Mouse (Mus musculus) liver, embryonic 15.5 days (tissue): ENCODE results near the gene Gabrb3. TPM values are rescaled to one million over a fixed set of nuclear protein-coding genes. Genes with fewer than 3 reads are reported as not detected.

Experiments used
- ATAC-seq: fragments of 200-750 bp; cut with Nextera tagmentation; 2 replicates; pipeline ENCODE4 v1.8.0; 2017; ENCODE audit warnings: moderate number of reproducible peaks, mild to moderate bottlenecking, moderate library complexity; ENCODE audit not compliant: insufficient read depth
- H3K27ac ChIP-seq: fragments of 300-500 bp; sonication (generic); replicated peaks from 2 replicates; pipeline ENCODE4 v1.5.1; 2015; ENCODE audit warnings: mild to moderate bottlenecking, inconsistent platforms
- H3K27me3 ChIP-seq: fragments of 300-500 bp; sonication (generic); 2 replicates; pipeline ENCODE4 v1.6.1; 2015; ENCODE audit warnings: mild to moderate bottlenecking, inconsistent platforms
- H3K36me3 ChIP-seq: fragments of 300-500 bp; sonication (generic); replicated peaks from 2 replicates; pipeline ENCODE4 v1.6.1; 2015; ENCODE audit warnings: moderate library complexity, mild to moderate bottlenecking, inconsistent platforms
- H3K4me1 ChIP-seq: fragments of 300-500 bp; sonication (generic); replicated peaks from 2 replicates; pipeline ENCODE4 v1.6.1; 2015; ENCODE audit warnings: inconsistent platforms
- H3K4me2 ChIP-seq: fragments of 300-500 bp; sonication (generic); 2 replicates; pipeline ENCODE4 v1.6.1; 2015; ENCODE audit warnings: moderate library complexity, mild to moderate bottlenecking, inconsistent platforms
- H3K4me3 ChIP-seq: fragments of 300-500 bp; sonication (generic); replicated peaks from 2 replicates; pipeline ENCODE4 v1.5.1; 2015; ENCODE audit warnings: mild to moderate bottlenecking, inconsistent platforms
- H3K9ac ChIP-seq: fragments of 300-500 bp; sonication (generic); 2 replicates; pipeline ENCODE4 v1.6.1; 2015; ENCODE audit warnings: moderate library complexity, mild to moderate bottlenecking, inconsistent platforms
- H3K9me3 ChIP-seq: fragments of 300-500 bp; sonication (generic); replicated peaks from 2 replicates; pipeline ENCODE4 v1.6.1; 2016; ENCODE audit warnings: inconsistent platforms
- WGBS: fragments of 180-500 bp; shearing (Covaris S2); methylation state at CpG from one replicate; pipeline ENCODE4 v1.1.7; 2015; ENCODE audit warnings: mixed read lengths; ENCODE audit not compliant: insufficient replicate concordance; 5-methylcytosine and 5-hydroxymethylcytosine counted together
- polyA plus RNA-seq: library from polyadenylated mRNA; unstranded; fragments of >200 nt; fragmentation: Nextera tagmentation; extraction: Ambion mirVana; gene quantifications from 2 replicates; pipeline ENCODE4 v1.2.1, GENCODE M21; 2015

Gene Gabrb3
- polyA plus RNA-seq, 1 experiment from 2014 or later, result 0.05 TPM

DNA sequence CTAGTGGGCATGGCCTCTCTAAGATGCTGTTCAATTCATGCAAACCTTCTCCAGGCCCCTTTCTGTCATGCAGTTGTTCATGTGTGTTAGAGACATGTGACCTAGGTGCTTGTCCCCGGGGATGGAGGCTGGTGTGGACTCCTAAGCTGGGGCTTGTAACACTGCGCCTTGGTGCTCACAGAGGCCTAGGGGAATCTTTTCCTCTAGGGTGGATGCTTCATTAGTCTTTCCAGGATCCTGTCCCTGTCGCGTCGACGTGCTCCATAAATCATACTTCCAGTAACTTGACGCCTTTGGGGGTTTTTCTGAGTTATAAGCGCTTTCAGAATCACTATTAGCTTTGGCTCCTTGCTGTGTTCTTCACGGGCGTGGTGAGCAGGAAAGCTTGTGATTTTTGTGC lies 113.2 kb downstream of the Gabrb3 start:
- Histone ChIP-seq H3K27me3 (no peaks in the 10 kb centered on the region), H3K9me3 (no peaks in the 10 kb centered on the region), H3K4me3 (no peak overlapping the region), H3K27ac (no peak overlapping the region), H3K36me3 (no peaks in the 10 kb centered on the region), H3K4me1 (no peaks in the 10 kb centered on the region), H3K9ac (no peak overlapping the region), H3K4me2 (no peak overlapping the region)
- ATAC-seq, result no peak
- 73% methylated on average over 10 of the region's 10 CpGs for WGBS

DNA sequence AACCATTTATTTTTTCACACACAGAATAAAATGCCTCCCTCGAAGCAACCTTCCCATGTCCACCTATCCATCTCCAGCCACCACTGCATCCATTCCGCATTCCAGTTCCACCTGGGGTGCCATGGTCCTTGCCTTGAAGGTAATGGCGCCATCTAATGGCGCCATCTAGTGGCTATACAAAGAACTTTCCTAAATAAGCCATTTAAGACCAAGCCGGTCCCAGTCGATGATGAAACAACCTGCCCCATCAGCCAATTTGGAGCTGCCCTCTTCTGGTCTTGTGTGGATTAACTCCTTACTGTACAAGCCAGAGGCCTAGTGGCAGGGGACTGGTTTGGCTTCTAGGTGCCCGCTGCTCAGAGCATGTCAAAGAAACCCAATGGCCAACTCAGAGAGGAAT lies 119.1 kb downstream of the Gabrb3 start:
- H3K9me3 ChIP-seq, result no peaks in the 10 kb centered on the region
- no peaks in the 10 kb centered on the region for H3K27me3 ChIP-seq
- no peak for ATAC-seq
- no peak overlapping the region for H3K27ac ChIP-seq
- H3K4me3 ChIP-seq, result no peak overlapping the region
- no peak overlapping the region for H3K9ac ChIP-seq
- no peaks in the 10 kb centered on the region for H3K36me3 ChIP-seq
- H3K4me1 ChIP-seq, result no peaks in the 10 kb centered on the region
- no peak overlapping the region for H3K4me2 ChIP-seq
- WGBS, result 14% methylated on average over 7 of the region's 7 CpGs

DNA sequence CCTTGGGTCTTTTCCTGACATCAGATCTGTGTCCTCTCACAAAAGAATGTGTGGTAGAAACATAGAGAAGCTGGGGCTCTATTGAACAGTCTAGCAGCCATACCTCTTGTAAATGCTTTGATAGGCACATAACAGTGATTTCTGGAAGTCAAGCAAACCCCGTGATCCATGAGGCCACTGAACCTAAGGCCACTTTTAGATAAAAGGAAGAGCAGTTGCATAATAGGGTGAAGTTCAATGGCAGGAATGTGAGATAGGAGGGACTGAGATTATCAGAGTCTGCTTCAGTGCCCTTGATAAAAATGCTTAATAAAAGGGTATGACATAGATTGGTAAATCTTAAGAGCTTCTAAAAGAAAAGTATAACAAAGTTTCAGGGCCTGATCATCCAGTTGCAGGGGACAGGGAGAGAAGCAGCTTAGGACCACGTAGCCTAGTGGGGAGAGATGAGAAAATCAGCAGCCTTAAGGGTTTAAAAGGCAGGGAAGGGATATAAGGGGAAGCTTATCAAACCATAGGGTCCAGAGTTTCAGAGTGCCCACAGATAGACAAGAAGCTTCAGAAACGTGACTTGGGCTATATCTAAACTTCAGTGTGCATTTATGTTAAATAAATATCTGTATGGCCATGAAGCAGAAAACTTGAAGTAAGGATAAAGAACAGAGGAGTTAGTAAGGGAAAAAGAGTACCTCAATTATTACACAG lies 141.4 kb downstream of the Gabrb3 start:
- H3K36me3 ChIP-seq, result no peaks in the 10 kb centered on the region
- WGBS, result 33% methylated on average over 3 of the region's 3 CpGs
- no peak overlapping the region for H3K27ac ChIP-seq
- no peak overlapping the region for H3K4me3 ChIP-seq
- H3K4me1 ChIP-seq, result no peaks in the 10 kb centered on the region
- no peak overlapping the region for H3K9ac ChIP-seq
- no peak for ATAC-seq
- no peaks in the 10 kb centered on the region for H3K9me3 ChIP-seq
- H3K4me2 ChIP-seq, result no peak overlapping the region
- H3K27me3 ChIP-seq, result no peaks in the 10 kb centered on the region

DNA sequence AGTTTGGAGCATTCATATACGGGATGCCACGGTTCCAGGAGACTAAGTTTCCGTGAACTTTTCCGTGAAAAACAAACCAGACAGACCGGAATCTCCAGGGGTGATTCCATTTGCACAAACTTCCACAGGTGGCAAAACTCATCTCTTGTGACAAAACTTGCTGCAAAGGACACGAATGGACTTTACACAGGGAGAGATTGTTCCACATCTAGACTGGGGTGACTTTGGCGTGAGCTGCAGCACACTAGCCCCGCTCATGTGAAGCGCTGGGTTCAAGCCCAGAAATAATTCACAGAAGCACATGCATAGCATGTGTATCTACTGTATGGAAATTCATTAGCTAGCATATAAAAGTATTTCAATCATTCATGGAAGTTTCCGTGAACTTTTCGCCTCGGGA lies 144.9 kb downstream of the Gabrb3 start:
- 75% methylated on average over 12 of the region's 12 CpGs for WGBS
- Histone ChIP-seq H3K27ac (no peak overlapping the region), H3K27me3 (no peaks in the 10 kb centered on the region), H3K36me3 (no peaks in the 10 kb centered on the region), H3K9ac (no peak overlapping the region), H3K4me1 (no peaks in the 10 kb centered on the region), H3K4me3 (no peak overlapping the region), H3K4me2 (no peak overlapping the region), H3K9me3 (no peaks in the 10 kb centered on the region)
- ATAC-seq, result no peak

DNA sequence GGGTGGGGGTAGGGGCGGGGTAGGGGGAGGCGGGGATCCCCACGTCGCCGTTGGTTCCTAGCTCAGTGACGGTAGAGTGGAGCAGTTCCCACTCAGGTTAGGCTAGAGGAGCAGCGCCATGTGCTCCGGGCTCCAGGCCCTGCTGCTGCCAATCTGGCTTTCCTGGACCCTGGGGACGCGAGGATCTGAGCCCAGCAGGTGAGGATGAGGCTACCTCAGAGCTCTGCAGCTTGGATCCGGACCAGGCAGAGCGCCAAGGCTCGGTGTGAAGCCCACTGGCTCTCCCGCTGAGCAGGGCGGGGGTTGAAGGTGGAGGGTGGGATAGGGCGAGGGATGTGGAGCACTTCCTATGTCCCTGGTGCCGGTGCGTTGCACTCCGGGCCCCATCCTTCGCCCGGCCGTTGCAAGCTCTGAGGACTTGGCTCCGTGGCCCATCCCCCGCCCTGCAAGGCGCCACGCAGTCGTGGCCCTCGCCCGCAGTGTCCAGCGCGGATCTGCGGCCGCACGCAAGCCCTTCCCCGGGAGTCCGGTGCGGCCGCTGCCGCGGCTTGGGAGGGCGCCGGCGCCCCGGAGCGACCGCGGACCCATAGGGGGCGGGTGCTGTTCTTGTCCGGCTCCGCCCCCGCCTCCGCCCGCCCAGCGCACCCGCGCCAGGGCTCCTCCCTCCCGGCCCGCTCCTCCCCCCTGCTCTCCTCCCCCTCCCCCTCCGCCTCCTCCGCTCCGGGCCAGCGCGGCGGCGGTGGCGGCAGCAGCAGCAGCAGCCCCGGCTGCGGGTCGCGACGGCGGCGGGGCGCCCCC lies 171.2 kb downstream of the Gabrb3 start:
- ATAC-seq, result peak; percentile 64
- no peaks in the 10 kb centered on the region for H3K36me3 ChIP-seq
- H3K4me1 ChIP-seq, result peaks cover 6% of the 10 kb centered on the region; the same call in 1 of the 2 replicates
- WGBS, result 2% methylated on average over 54 of the region's 74 CpGs
- no peak overlapping the region for H3K27ac ChIP-seq
- peaks cover 37% of the 10 kb centered on the region for H3K27me3 ChIP-seq
- H3K9ac ChIP-seq, result no peak overlapping the region
- peak overlapping the region; percentile 63 for H3K4me2 ChIP-seq
- no peaks in the 10 kb centered on the region for H3K9me3 ChIP-seq
- peak overlapping the region; percentile 44 for H3K4me3 ChIP-seq

DNA sequence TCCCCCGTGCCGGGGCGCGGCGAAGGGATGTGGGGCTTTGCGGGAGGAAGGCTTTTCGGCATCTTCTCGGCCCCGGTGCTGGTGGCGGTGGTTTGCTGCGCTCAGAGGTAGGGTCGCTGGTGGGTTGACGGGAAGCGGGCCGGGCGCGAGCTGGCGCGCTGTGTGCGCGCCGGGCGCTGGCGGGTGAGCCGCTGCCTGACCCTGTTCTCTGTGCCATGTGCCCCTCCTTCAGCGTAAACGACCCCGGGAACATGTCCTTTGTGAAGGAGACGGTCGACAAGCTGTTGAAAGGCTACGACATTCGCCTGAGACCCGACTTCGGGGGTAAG lies 171.7 kb downstream of the Gabrb3 start:
- ATAC-seq, result no peak
- H3K4me3 ChIP-seq, result peak overlapping the region; percentile 44
- H3K9ac ChIP-seq, result no peak overlapping the region

DNA sequence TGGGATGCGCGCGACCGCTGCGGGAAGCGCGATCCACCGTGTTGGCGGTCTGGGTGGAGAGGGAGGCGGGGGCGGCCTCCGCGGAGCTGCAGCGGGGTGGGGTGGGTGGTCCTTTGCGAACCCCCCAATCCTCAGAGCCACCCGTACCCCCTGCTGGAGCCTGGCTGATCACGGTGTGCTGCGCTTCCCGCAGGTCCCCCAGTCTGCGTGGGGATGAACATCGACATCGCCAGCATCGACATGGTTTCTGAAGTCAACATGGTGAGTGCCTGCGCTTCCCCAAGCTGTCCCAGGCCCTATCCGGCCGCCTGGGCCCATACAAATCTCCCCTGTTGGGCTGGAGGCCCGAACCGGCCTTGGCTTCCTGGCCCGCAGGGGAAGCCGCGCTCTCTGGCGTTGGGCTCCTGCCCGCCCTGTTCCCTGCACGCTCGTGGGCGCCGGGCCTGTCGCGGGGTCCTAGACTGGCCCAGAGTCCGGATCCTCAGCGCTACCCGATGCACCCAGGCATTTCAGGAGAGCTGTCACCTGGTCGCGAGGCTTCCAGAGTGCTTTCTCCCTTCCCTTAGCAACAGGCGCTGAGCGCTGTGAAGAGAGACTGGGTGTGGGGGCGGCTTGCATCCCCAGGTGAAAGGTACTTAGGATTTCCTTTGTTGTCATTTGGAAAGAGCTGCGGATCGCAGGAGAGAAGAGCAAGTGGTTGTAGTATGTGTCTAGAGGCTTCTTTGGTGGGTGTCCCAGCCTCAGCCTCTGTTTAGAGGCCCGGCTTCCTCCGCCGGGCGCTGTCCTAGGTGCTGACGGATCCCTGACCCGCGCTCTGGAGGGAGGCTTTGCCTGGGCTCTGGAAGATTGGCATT lies 172.3 kb downstream of the Gabrb3 start:
- H3K4me2 ChIP-seq, result peak overlapping the region; percentile 63
- H3K27ac ChIP-seq, result no peak overlapping the region
- H3K4me3 ChIP-seq, result peak overlapping the region; percentile 44
- H3K36me3 ChIP-seq, result no peaks in the 10 kb centered on the region
- WGBS, result 1% methylated on average over 56 of the region's 56 CpGs
- no peak overlapping the region for H3K9ac ChIP-seq
- H3K9me3 ChIP-seq, result no peaks in the 10 kb centered on the region
- H3K27me3 ChIP-seq, result peaks cover 37% of the 10 kb centered on the region
- peaks cover 6% of the 10 kb centered on the region; the same call in 1 of the 2 replicates for H3K4me1 ChIP-seq
- no peak for ATAC-seq

More for the DNA sequence above, 171.7 kb downstream of the Gabrb3 start:
- Histone ChIP-seq H3K27me3 (peaks cover 37% of the 10 kb centered on the region), H3K36me3 (no peaks in the 10 kb centered on the region), H3K9me3 (no peaks in the 10 kb centered on the region), H3K4me1 (peaks cover 6% of the 10 kb centered on the region; the same call in 1 of the 2 replicates), H3K27ac (no peak overlapping the region), H3K4me2 (peak overlapping the region; percentile 63)
- under 1% methylated on average over 23 of the region's 34 CpGs for WGBS

DNA sequence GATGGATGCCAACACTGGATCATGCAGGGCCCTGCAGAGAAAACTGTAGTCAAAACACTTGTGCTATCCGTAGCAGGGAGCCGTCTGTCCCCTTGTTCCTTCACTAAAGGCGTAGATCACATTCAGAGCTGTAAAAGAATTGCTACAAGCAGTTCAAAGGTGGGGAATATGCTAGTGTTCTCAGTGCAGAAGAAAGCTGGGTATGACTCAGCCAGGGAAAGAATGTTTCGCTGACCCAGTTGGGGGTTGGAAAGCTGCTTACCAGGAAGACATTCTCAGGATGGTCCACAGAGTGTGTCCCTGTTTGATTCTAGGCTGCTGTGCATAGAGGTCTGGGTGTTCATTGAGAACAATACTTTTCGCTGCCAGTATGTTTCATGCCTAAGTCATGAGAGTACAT lies 177.8 kb downstream of the Gabrb3 start:
- ATAC-seq, result no peak
- WGBS, result 53% methylated on average over 5 of the region's 5 CpGs
- Histone ChIP-seq H3K4me3 (no peak overlapping the region), H3K9ac (no peak overlapping the region), H3K36me3 (no peaks in the 10 kb centered on the region), H3K4me2 (no peak overlapping the region), H3K9me3 (no peaks in the 10 kb centered on the region), H3K27ac (no peak overlapping the region), H3K4me1 (no peaks in the 10 kb centered on the region), H3K27me3 (peaks cover 3% of the 10 kb centered on the region)

DNA sequence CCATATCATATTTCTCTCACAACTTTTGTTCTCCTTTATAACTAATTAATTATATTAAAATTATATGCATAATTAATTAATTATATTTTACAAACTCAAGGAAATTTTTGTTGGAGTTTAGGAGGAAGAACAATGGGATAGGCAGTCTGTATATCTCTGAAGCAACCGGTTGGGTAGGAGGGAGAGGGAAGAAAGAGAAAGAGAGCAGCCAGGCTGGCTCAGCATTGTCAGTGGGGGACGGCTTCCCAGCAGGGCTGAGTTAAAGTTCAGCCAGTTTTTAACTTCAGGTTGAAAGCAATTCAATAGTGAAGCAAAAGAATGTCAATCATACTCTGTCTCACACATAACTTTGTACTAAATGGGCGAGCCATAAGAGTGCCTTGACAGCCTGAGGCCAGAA lies 199.2 kb downstream of the Gabrb3 start:
- Histone ChIP-seq H3K9ac (no peak overlapping the region), H3K27ac (no peak overlapping the region), H3K36me3 (no peaks in the 10 kb centered on the region), H3K27me3 (no peaks in the 10 kb centered on the region), H3K4me2 (no peak overlapping the region), H3K4me3 (no peak overlapping the region), H3K9me3 (no peaks in the 10 kb centered on the region), H3K4me1 (no peaks in the 10 kb centered on the region)
- no peak for ATAC-seq
- 31% methylated on average over 3 of the region's 3 CpGs for WGBS

DNA sequence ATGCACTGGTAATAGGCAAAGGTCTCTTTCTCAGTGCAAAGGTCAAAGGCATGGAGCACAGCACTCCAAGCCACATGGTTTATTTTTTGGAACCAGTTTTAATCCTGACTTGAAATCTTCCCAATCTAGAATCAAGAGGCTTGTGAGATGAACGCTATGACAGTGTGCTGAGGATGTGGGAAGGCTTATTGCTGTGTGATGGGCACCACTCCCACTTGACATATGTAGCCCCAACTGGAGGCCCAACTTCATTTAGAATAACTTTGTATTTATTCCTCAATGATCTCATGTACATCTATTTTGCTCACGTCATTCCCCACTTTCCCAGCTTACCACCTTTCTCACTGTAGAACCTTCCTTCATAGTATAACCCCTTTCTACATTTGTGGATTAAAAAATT lies 200.5 kb downstream of the Gabrb3 start:
- Histone ChIP-seq H3K27me3 (no peaks in the 10 kb centered on the region), H3K4me2 (no peak overlapping the region), H3K9me3 (no peaks in the 10 kb centered on the region), H3K9ac (no peak overlapping the region), H3K27ac (no peak overlapping the region), H3K4me3 (no peak overlapping the region), H3K4me1 (no peaks in the 10 kb centered on the region), H3K36me3 (no peaks in the 10 kb centered on the region)
- ATAC-seq, result no peak
- WGBS, result 72% methylated on average over 2 of the region's 2 CpGs

DNA sequence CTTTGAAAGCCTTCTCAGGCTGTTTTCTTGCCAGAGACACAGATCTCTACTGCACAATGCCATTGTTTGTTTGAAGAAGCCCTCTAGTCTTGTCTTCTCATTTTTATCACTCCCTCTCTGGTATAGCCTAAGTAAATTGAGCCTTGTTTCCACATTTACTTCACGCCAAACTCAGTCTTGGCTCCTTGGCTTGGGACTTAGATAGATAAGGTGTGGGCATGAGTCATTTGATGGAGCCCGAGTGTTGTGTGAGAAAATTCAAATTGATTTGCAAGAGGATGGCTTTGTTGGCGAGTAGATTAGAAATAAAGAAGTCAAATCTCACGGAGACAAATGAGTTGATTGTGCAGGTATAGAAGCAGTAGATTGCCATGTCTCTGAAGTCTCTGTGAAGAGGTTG lies 204.2 kb downstream of the Gabrb3 start:
- Histone ChIP-seq H3K4me1 (no peaks in the 10 kb centered on the region), H3K36me3 (no peaks in the 10 kb centered on the region), H3K4me2 (no peak overlapping the region), H3K27me3 (no peaks in the 10 kb centered on the region), H3K27ac (no peak overlapping the region), H3K9ac (no peak overlapping the region), H3K4me3 (no peak overlapping the region), H3K9me3 (no peaks in the 10 kb centered on the region)
- ATAC-seq, result no peak
- 52% methylated on average over 4 of the region's 4 CpGs for WGBS
